Mouse (Mus musculus) kidney, adult 2 months (tissue): ENCODE measurements around the gene Cd38.

Experiments used
- CTCF ChIP-seq: fragments of 200-500 bp; conservative IDR thresholded peaks from 2 replicates; pipeline ENCODE4 v1.5.1; 2011; ENCODE audit warnings: low read depth, mild to moderate bottlenecking, control low read depth, low read length, moderate library complexity, mixed read lengths; ENCODE audit not compliant: insufficient read depth, insufficient read length
- POLR2A ChIP-seq: fragments of 200-500 bp; IDR thresholded peaks from one replicate; pipeline ENCODE4 v1.6.1; 2011; ENCODE audit warnings: low read depth, low read length, control low read depth

DNA sequence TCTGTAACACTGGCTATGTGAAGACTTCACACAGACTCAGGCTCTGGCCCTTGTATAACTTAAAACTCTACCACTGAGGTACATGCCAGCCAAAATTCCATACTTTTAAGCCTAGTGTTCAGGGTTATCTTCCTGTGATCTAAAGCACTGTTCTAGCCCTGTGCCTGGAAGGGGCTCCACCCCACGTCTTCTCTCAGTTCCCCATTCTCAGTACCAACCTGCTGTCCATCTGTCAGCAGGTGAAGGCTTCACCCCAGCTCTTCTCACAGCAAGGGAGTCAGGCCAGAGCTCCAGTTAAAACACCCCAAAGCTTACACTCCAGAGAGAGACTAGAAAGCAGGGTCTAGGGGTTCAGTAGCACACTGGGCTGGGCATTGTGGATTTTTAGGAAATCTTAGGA is 22.7 kb upstream of the Cd38 start:
- TF ChIP-seq CTCF: no peak
- TF ChIP-seq POLR2A: no peak
